ENCODE assay signal across 30 mouse cellular contexts in the genomic region with DNA sequence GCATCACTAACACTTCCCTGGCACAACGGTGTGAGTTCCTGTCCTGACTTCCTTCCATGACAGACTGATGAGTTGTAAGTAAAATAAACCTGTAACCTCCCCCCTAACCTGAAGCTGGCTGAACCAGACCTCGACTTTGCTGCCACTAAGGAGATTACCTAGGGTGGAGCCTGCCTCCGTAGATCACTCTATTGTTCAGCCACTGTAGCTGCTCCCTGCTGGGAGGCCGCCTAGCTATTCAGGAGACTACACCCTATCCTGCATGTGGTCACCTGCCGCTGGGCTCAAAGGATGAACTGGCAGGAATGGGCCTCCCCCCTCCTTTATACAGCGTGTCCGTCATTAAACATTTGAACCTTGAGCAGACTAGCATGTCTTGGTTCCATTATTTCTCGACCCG. TPM values are rescaled to one million over a fixed set of nuclear protein-coding genes. Genes with fewer than 3 reads are reported as not detected.
DNase-seq lines count a peak whose midpoint lies in the region; ATAC-seq and TF ChIP-seq lines count a peak whose summit lies in the region.
"Had no signal": no experiment of that assay in that cellular context is flagged by ENCODE, and none has a peak within 500 bp of the region (broad histone marks: within the 10 kb centered on the region; RNA-seq: fewer than 3 reads in every experiment).

No protein-coding gene starts in this region.

- no peak for ATAC-seq in intestine, embryonic 15.5 days
- no peak for ATAC-seq in intestine, embryonic 16.5 days
- no peak for ATAC-seq in midbrain, embryonic 13.5 days
- ATAC-seq in midbrain, embryonic 16.5 days: no peak
- no peak for ATAC-seq in stomach, postnatal 0 days (ENCODE audit: low FRiP score, low TSS enrichment)

- DNase-seq in ES-E14 (ENCODE audit: low read depth, low spot score): peak; percentile 93
- DNase-seq in stomach, postnatal 0 days (ENCODE audit: low spot score): peak; percentile 25
- DNase-seq in Muller cell, postnatal 12 days (ENCODE audit: inconsistent ontology term): no peak
- DNase-seq: adrenal gland, postnatal 36 days; B cell, adult 2 months; cerebellum, adult 2 months; gastrocnemius, adult 2 months; layer of hippocampus, postnatal 36 days; lung, adult 2 months; right cerebral cortex, adult 18-20 months; thymus, adult 18-20 months; thymus, postnatal 4 days had no signal

- WGBS in intestine, embryonic 15.5 days: 30% methylated on average over 9 of the region's 9 CpGs
- 25% methylated on average over 9 of the region's 9 CpGs for WGBS in intestine, embryonic 16.5 days
- WGBS in midbrain, embryonic 13.5 days: 15% methylated on average over 9 of the region's 9 CpGs
- WGBS in midbrain, embryonic 16.5 days: 10% methylated on average over 9 of the region's 9 CpGs
- WGBS in stomach, postnatal 0 days: 29% methylated on average over 9 of the region's 9 CpGs

- no peak for TF ChIP-seq CTCF in stomach, postnatal 0 days (IDR thresholded peaks at IDR 0.05; ENCODE audit: low read depth)

- no peaks in the 10 kb centered on the region for H3K27me3 ChIP-seq in intestine, embryonic 15.5 days (replicated peaks)
- no peaks in the 10 kb centered on the region for H3K27me3 ChIP-seq in intestine, embryonic 16.5 days (replicated peaks; ENCODE audit: control insufficient read depth, insufficient read depth, low read length)
- 0 out of 2 replicates have a peak, but pooled peaks cover 8% of the 10 kb centered on the region for H3K27me3 ChIP-seq in midbrain, embryonic 13.5 days
- no peaks in the 10 kb centered on the region for H3K27me3 ChIP-seq in midbrain, embryonic 16.5 days (ENCODE audit: control insufficient read depth, insufficient read depth, low read depth, low read length)
- H3K27me3 ChIP-seq in stomach, postnatal 0 days (ENCODE audit: control insufficient read depth, insufficient read depth, low read length): no peaks in the 10 kb centered on the region
- H3K27me3 ChIP-seq: heart, embryonic 15.5 days; limb, embryonic 15.5 days had no signal

- no peak overlapping the region for H3K9ac ChIP-seq in intestine, embryonic 15.5 days
- no peak overlapping the region for H3K9ac ChIP-seq in intestine, embryonic 16.5 days (ENCODE audit: low read depth, low read length)
- no peak overlapping the region for H3K9ac ChIP-seq in midbrain, embryonic 13.5 days (replicated peaks)
- H3K9ac ChIP-seq in midbrain, embryonic 16.5 days (ENCODE audit: low read depth, low read length): no peak overlapping the region
- peak overlapping the region; percentile 94 for H3K9ac ChIP-seq in ES-E14 (ENCODE audit: insufficient read depth, low read depth, low read length, poor library complexity, severe bottlenecking)
- H3K9ac ChIP-seq in stomach, postnatal 0 days (ENCODE audit: low read length): no peak overlapping the region
- H3K9ac ChIP-seq: forebrain, embryonic 12.5 days; heart, embryonic 15.5 days; limb, embryonic 15.5 days had no signal

- no peaks in the 10 kb centered on the region for H3K36me3 ChIP-seq in intestine, embryonic 15.5 days
- H3K36me3 ChIP-seq in intestine, embryonic 16.5 days (ENCODE audit: control insufficient read depth, insufficient read depth, low read length): no peaks in the 10 kb centered on the region
- H3K36me3 ChIP-seq in midbrain, embryonic 13.5 days: no peaks in the 10 kb centered on the region
- H3K36me3 ChIP-seq in midbrain, embryonic 16.5 days (ENCODE audit: control insufficient read depth, insufficient read depth, low read length): no peaks in the 10 kb centered on the region
- peaks cover 11% of the 10 kb centered on the region; the same call in 1 of the 2 replicates for H3K36me3 ChIP-seq in ES-E14 (ENCODE audit: control insufficient read depth, insufficient read depth, low read length, poor library complexity, severe bottlenecking)
- H3K36me3 ChIP-seq in stomach, postnatal 0 days (ENCODE audit: control insufficient read depth, insufficient read depth, low read length): no peaks in the 10 kb centered on the region
- H3K36me3 ChIP-seq: forebrain, embryonic 12.5 days; heart, embryonic 15.5 days; limb, embryonic 15.5 days had no signal

- in situ Hi-C loops in ES-E14 (cut with MboI; ENCODE audit: low sequenced_read_pairs in 2 of 2, unreplicated experiment in 2 of 2): no loop called here

- H3K4me1 ChIP-seq in intestine, embryonic 15.5 days (replicated peaks): no peaks in the 10 kb centered on the region
- no peaks in the 10 kb centered on the region for H3K4me1 ChIP-seq in intestine, embryonic 16.5 days (ENCODE audit: control insufficient read depth, insufficient read depth, low read length)
- 0 out of 2 replicates have a peak, but pooled peaks cover 4% of the 10 kb centered on the region for H3K4me1 ChIP-seq in midbrain, embryonic 13.5 days (replicated peaks)
- H3K4me1 ChIP-seq in midbrain, embryonic 16.5 days (ENCODE audit: control insufficient read depth, insufficient read depth, low read length): no peaks in the 10 kb centered on the region
- H3K4me1 ChIP-seq in ES-E14 (ENCODE audit: control insufficient read depth in 2 of 2, insufficient read depth in 2 of 2, low read length in 2 of 2, poor library complexity in 1 of 2): no peaks in the 10 kb centered on the region; a peak in 1 of 4 replicates
- H3K4me1 ChIP-seq in stomach, postnatal 0 days (replicated peaks; ENCODE audit: control insufficient read depth, insufficient read depth): no peaks in the 10 kb centered on the region
- H3K4me1 ChIP-seq: forebrain, embryonic 12.5 days; heart, embryonic 15.5 days; limb, embryonic 15.5 days had no signal

- no peak for TF ChIP-seq EP300 in stomach, postnatal 0 days (optimal IDR thresholded peaks at IDR 0.05)

- 0 out of 2 replicates have a peak overlapping the region, but pooled peaks have one; percentile 3 for H3K4me2 ChIP-seq in intestine, embryonic 15.5 days (replicated peaks)
- H3K4me2 ChIP-seq in intestine, embryonic 16.5 days (ENCODE audit: low read depth, low read length): no peak overlapping the region
- 0 out of 2 replicates have a peak overlapping the region, but pooled peaks have one; percentile 15 for H3K4me2 ChIP-seq in midbrain, embryonic 13.5 days (replicated peaks)
- no peak overlapping the region for H3K4me2 ChIP-seq in midbrain, embryonic 16.5 days (ENCODE audit: low read length)
- H3K4me2 ChIP-seq in stomach, postnatal 0 days (replicated peaks; ENCODE audit: low read depth): no peak overlapping the region
- H3K4me2 ChIP-seq: forebrain, embryonic 12.5 days; heart, embryonic 15.5 days; limb, embryonic 15.5 days had no signal

- H3K4me3 ChIP-seq in intestine, embryonic 15.5 days (replicated peaks): no peak overlapping the region
- no peak overlapping the region for H3K4me3 ChIP-seq in intestine, embryonic 16.5 days (ENCODE audit: low read length)
- H3K4me3 ChIP-seq in midbrain, embryonic 13.5 days (replicated peaks): no peak overlapping the region
- H3K4me3 ChIP-seq in midbrain, embryonic 16.5 days (ENCODE audit: low read depth, low read length): no peak overlapping the region
- H3K4me3 ChIP-seq in ES-E14 (ENCODE audit: insufficient read depth in 1 of 2, low read depth in 1 of 2, low read length in 2 of 2, poor library complexity in 1 of 2, severe bottlenecking in 1 of 2): peak overlapping the region; percentile 73 to 82
- H3K4me3 ChIP-seq in stomach, postnatal 0 days (ENCODE audit: low read depth, low read length): no peak overlapping the region
- H3K4me3 ChIP-seq: forebrain, embryonic 12.5 days; gastrocnemius, adult 2 months; heart, embryonic 15.5 days; layer of hippocampus, adult 2 months; limb, embryonic 15.5 days had no signal

- H3K27ac ChIP-seq in intestine, embryonic 15.5 days: no peak overlapping the region
- no peak overlapping the region for H3K27ac ChIP-seq in intestine, embryonic 16.5 days (ENCODE audit: low read length)
- H3K27ac ChIP-seq in midbrain, embryonic 13.5 days: no peak overlapping the region
- H3K27ac ChIP-seq in midbrain, embryonic 16.5 days (ENCODE audit: low read length): no peak overlapping the region
- peak overlapping the region; percentile 99 for H3K27ac ChIP-seq in ES-E14 (ENCODE audit: insufficient read depth, low read depth, low read length, poor library complexity, severe bottlenecking)
- no peak overlapping the region for H3K27ac ChIP-seq in stomach, postnatal 0 days (replicated peaks)
- H3K27ac ChIP-seq: forebrain, embryonic 12.5 days; gastrocnemius, adult 2 months; heart, embryonic 15.5 days; kidney, postnatal 0 days; layer of hippocampus, adult 2 months; limb, embryonic 15.5 days had no signal

- H3K9me3 ChIP-seq in intestine, embryonic 15.5 days: no peaks in the 10 kb centered on the region
- H3K9me3 ChIP-seq in intestine, embryonic 16.5 days (ENCODE audit: control insufficient read depth, low read length): no peaks in the 10 kb centered on the region
- peaks cover 6% of the 10 kb centered on the region for H3K9me3 ChIP-seq in midbrain, embryonic 13.5 days
- 0 out of 2 replicates have a peak, but pooled peaks cover 2% of the 10 kb centered on the region for H3K9me3 ChIP-seq in midbrain, embryonic 16.5 days (replicated peaks; ENCODE audit: control insufficient read depth, low read length, poor library complexity, severe bottlenecking)
- H3K9me3 ChIP-seq in ES-E14 (ENCODE audit: control insufficient read depth, insufficient read depth, low read depth, low read length): peaks cover 7% of the 10 kb centered on the region
- no peaks in the 10 kb centered on the region for H3K9me3 ChIP-seq in stomach, postnatal 0 days (ENCODE audit: control insufficient read depth, low read length)
- H3K9me3 ChIP-seq: heart, embryonic 15.5 days; limb, embryonic 15.5 days had no signal

RNA-seq across cellular contexts. Expression of gene Tmprss12, which starts 10.9 kb away (rescaled TPM):
- not detected in 2 replicates for polyA plus RNA-seq in intestine, embryonic 15.5 days (2015; fragmentation: Nextera tagmentation; extraction: Ambion mirVana)
- polyA plus RNA-seq in intestine, embryonic 16.5 days (2015; fragmentation: Nextera tagmentation; extraction: Ambion mirVana): not detected in 2 replicates
- not detected in 2 replicates for polyA plus RNA-seq in midbrain, embryonic 13.5 days (2015; fragmentation: Nextera tagmentation; extraction: Ambion mirVana)
- polyA plus RNA-seq in midbrain, embryonic 16.5 days (2015; fragmentation: Nextera tagmentation; extraction: Ambion mirVana): not detected in 2 replicates
- 1.5 and 1.6 TPM in 2 replicates for total RNA-seq in ES-E14 (2012; rRNA removed)
- polyA plus RNA-seq in stomach, postnatal 0 days (2015; fragmentation: Nextera tagmentation; extraction: Ambion mirVana): 0.11 TPM in 1 of 2 replicates, not detected in the other
- total RNA-seq: adrenal gland, postnatal 36 days; common myeloid progenitor, adult 5-6 weeks; gastrocnemius, adult 2 months; layer of hippocampus, adult 2 months; layer of hippocampus, postnatal 36 days; left cerebral cortex, postnatal 14 days; megakaryocyte-erythroid progenitor cell, adult 5-6 weeks; monocyte, adult 5-6 weeks had no signal
- polyA plus RNA-seq: cerebellum, adult 2 months; embryonic facial prominence, embryonic 11.5 days; forebrain, embryonic 12.5 days; gonadal fat pad, adult 2 months; heart, embryonic 15.5 days; hindbrain, embryonic 11.5 days; kidney, postnatal 0 days; limb, embryonic 15.5 days; lung, adult 2 months; neural tube, embryonic 11.5 days; small intestine, adult 2 months had no signal

RNA-seq across cellular contexts. Expression of gene Mettl7a1, which starts 34.2 kb away (rescaled TPM):
- 4.2 and 4.6 TPM in 2 replicates for polyA plus RNA-seq in intestine, embryonic 15.5 days (2015; fragmentation: Nextera tagmentation; extraction: Ambion mirVana)
- 5.9 and 7.4 TPM in 2 replicates for polyA plus RNA-seq in intestine, embryonic 16.5 days (2015; fragmentation: Nextera tagmentation; extraction: Ambion mirVana)
- 4.5 and 4.6 TPM in 2 replicates for polyA plus RNA-seq in midbrain, embryonic 13.5 days (2015; fragmentation: Nextera tagmentation; extraction: Ambion mirVana)
- polyA plus RNA-seq in midbrain, embryonic 16.5 days (2015; fragmentation: Nextera tagmentation; extraction: Ambion mirVana): 3.7 and 4.8 TPM in 2 replicates
- 11.6 and 21.7 TPM in 2 replicates for total RNA-seq in ES-E14 (2012; rRNA removed)
- 9.1 and 9.5 TPM in 2 replicates for polyA plus RNA-seq in stomach, postnatal 0 days (2015; fragmentation: Nextera tagmentation; extraction: Ambion mirVana)

RNA-seq across cellular contexts. Expression of gene Atf1, which starts 42.2 kb away (rescaled TPM):
- 41.5 and 44.5 TPM in 2 replicates for polyA plus RNA-seq in intestine, embryonic 15.5 days (2015; fragmentation: Nextera tagmentation; extraction: Ambion mirVana)
- 32.7 and 36.4 TPM in 2 replicates for polyA plus RNA-seq in intestine, embryonic 16.5 days (2015; fragmentation: Nextera tagmentation; extraction: Ambion mirVana)
- polyA plus RNA-seq in midbrain, embryonic 13.5 days (2015; fragmentation: Nextera tagmentation; extraction: Ambion mirVana): 19.6 and 19.9 TPM in 2 replicates
- polyA plus RNA-seq in midbrain, embryonic 16.5 days (2015; fragmentation: Nextera tagmentation; extraction: Ambion mirVana): 11.4 and 15.2 TPM in 2 replicates
- 26.4 and 47.2 TPM in 2 replicates for total RNA-seq in ES-E14 (2012; rRNA removed)
- polyA plus RNA-seq in stomach, postnatal 0 days (2015; fragmentation: Nextera tagmentation; extraction: Ambion mirVana): 27.3 and 27.7 TPM in 2 replicates

Comparison
In these comparisons a context has a peak if more than half of its experiments do, and no peak if none do; other contexts are left out.
1. H3K4me2 ChIP-seq: peak in intestine, embryonic 15.5 days (single experiment) and midbrain, embryonic 13.5 days (single experiment); none in intestine, embryonic 16.5 days (single experiment), midbrain, embryonic 16.5 days (single experiment) and stomach, postnatal 0 days (single experiment).
2. H3K4me3 ChIP-seq: peak in ES-E14 (2 of 2); none in intestine, embryonic 15.5 days (single experiment), intestine, embryonic 16.5 days (single experiment), midbrain, embryonic 13.5 days (single experiment), midbrain, embryonic 16.5 days (single experiment) and stomach, postnatal 0 days (single experiment).